Mouse (Mus musculus) liver, embryonic 14.5 days (tissue): ENCODE results near the gene Lypd5. TPM values are rescaled to one million over a fixed set of nuclear protein-coding genes. Genes with fewer than 3 reads are reported as not detected.

ENCODE experiments used
- ATAC-seq: fragments of 200-750 bp; cut with Nextera tagmentation; 2 replicates; pipeline ENCODE4 v1.8.0; 2017; ENCODE audit warnings: moderate number of reproducible peaks, mild to moderate bottlenecking, moderate library complexity; ENCODE audit not compliant: insufficient read depth
- DNase-seq, 3 experiments: peaks; one replicate each; pipeline ENCODE4 v3.0.0-alpha.2; 2012 to 2013; ENCODE audit warnings: low read depth in 3 of 3, low spot score in 3 of 3
- H3K27ac ChIP-seq: fragments of 300-500 bp; sonication (generic); 2 replicates; pipeline ENCODE4 v1.5.1; 2014; ENCODE audit warnings: moderate library complexity, mild to moderate bottlenecking, control low read depth, inconsistent platforms
- H3K27me3 ChIP-seq: fragments of 300-500 bp; sonication (generic); 2 replicates; pipeline ENCODE4 v1.6.1; 2014; ENCODE audit warnings: mild to moderate bottlenecking, low read length, moderate library complexity; ENCODE audit not compliant: control insufficient read depth, insufficient read depth
- H3K36me3 ChIP-seq: fragments of 300-500 bp; sonication (generic); replicated peaks from 2 replicates; pipeline ENCODE4 v1.6.1; 2014; ENCODE audit warnings: low read depth; ENCODE audit not compliant: control insufficient read depth, insufficient read depth
- H3K4me1 ChIP-seq, 2 experiments: fragments of 200-500 bp in 1 of 2; fragments of 300-500 bp in 1 of 2; sonication (generic) in 1 of 2; replicated peaks; 2 replicates each; pipeline ENCODE4 v1.6.1; 2012 to 2014; ENCODE audit warnings: antibody characterized with exemption in 1 of 2, inconsistent platforms in 1 of 2, low read length in 1 of 2; ENCODE audit not compliant: control insufficient read depth in 2 of 2, insufficient read depth in 2 of 2
- H3K4me2 ChIP-seq: fragments of 300-500 bp; sonication (generic); 2 replicates; pipeline ENCODE4 v1.6.1; 2014; ENCODE audit warnings: low read depth, mild to moderate bottlenecking, control low read depth, moderate library complexity
- H3K4me3 ChIP-seq, 2 experiments: fragments of 200-500 bp in 1 of 2; fragments of 300-500 bp in 1 of 2; sonication (generic) in 1 of 2; 2 replicates each; pipeline ENCODE4 v1.5.1; 2012 to 2014; ENCODE audit warnings: low read depth in 2 of 2, low read length in 2 of 2, mild to moderate bottlenecking in 2 of 2, control low read depth in 1 of 2, inconsistent platforms in 1 of 2, moderate library complexity in 1 of 2; ENCODE audit not compliant: insufficient read depth in 1 of 2
- H3K9ac ChIP-seq: fragments of 300-500 bp; sonication (generic); replicated peaks from 2 replicates; pipeline ENCODE4 v1.6.1; 2014; ENCODE audit warnings: mild to moderate bottlenecking, control low read depth, moderate library complexity
- H3K9me3 ChIP-seq: fragments of 300-500 bp; sonication (generic); 2 replicates; pipeline ENCODE4 v1.6.1; 2016; ENCODE audit warnings: low read length, mixed read lengths; ENCODE audit not compliant: control insufficient read depth
- CTCF ChIP-seq: IDR thresholded peaks from 2 replicates; pipeline ENCODE4 v1.5.1; 2016; ENCODE audit warnings: antibody characterized with exemption, low read depth, control low read depth
- EP300 ChIP-seq: IDR thresholded peaks from 2 replicates; pipeline ENCODE4 v1.6.1; 2016; ENCODE audit warnings: antibody characterized with exemption, low read depth
- WGBS: fragments of 180-500 bp; shearing (Covaris S2); extraction: QIAGEN DNeasy Blood & Tissue Kit; methylation state at CpG from one replicate; pipeline ENCODE4 v1.1.7; 2014; ENCODE audit not compliant: insufficient replicate concordance; 5-methylcytosine and 5-hydroxymethylcytosine counted together
- polyA plus RNA-seq, 2 experiments: library from polyadenylated mRNA; depleted of rRNA in 1 of 2; stranded (reverse) in 1 of 2; unstranded in 1 of 2; fragments of >200 nt; fragmentation: Nextera tagmentation in 1 of 2; extraction: Ambion mirVana in 1 of 2; gene quantifications; 2 replicates each; pipeline versions ENCODE4 v1.2.1 to v1.2.3; 2012 to 2014

Lypd5 gene
- polyA plus RNA-seq, 2 experiments, result not detected

DNA sequence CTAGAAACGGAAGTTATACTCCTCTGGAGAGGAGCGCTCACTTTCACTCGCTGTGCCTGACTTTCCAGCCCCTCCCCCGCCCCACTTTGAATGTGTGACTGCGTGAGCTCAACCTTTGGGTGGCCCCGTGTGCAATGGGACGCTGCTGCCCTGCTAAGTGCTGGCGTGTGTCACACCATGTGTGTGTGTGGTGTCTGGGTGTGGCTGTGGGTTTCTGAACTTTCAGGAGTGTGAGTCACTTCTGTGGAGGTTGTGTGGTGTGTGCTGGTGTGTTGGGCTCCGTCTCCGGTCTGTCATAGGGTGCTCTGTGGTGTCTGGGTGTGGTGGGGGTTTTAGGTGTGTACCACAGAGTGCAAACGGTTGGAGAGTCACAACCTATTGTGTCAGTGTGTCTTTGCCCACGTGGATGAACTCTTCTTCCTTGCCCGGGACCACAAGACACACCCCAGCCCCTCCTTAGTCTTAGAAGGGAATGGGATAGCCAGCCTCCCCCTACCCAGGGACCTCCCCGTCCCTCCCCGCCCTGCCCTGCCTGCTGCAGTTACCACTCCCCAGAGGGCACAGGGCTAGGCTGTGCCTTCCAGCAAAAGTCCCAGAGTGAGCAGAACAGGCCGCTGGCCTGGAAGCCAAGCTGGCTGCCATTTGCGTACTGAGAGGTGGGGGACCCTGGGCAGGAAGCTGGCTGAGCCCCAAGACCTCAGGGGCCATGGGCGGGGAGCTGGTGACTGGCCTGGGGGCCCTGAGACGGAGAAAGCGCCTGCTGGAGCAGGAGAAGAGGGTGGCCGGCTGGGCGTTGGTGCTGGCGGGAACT, 20.9 kb downstream of the Lypd5 start, which contains the start of gene Kcnn4:
Gene Kcnn4, plus strand, starts transcription at position 533 of the 811 bp plus-strand sequence.
- peak within 1 kb of the TSS; percentile 100 for H3K27ac ChIP-seq
- H3K36me3 ChIP-seq, result peaks cover 27% of the 10 kb centered on the region
- TF ChIP-seq EP300 (peak; percentile 44), CTCF (no peak)
- H3K9me3 ChIP-seq, result no peaks in the 10 kb centered on the region
- H3K4me2 ChIP-seq, result peak within 1 kb of the TSS; percentile 100
- DNase-seq, result peak in 1 of 3 experiments; percentile 59
- peak within 1 kb of the TSS; percentile 77 to 88 for H3K4me3 ChIP-seq
- H3K27me3 ChIP-seq, result no peaks in the 10 kb centered on the region
- 6% methylated on average over 23 of the region's 23 CpGs for WGBS
- ATAC-seq, result peak; percentile 61
- peaks cover 56 to 65% of the 10 kb centered on the region in 2 experiments for H3K4me1 ChIP-seq
- peak within 1 kb of the TSS; percentile 100 for H3K9ac ChIP-seq

DNA sequence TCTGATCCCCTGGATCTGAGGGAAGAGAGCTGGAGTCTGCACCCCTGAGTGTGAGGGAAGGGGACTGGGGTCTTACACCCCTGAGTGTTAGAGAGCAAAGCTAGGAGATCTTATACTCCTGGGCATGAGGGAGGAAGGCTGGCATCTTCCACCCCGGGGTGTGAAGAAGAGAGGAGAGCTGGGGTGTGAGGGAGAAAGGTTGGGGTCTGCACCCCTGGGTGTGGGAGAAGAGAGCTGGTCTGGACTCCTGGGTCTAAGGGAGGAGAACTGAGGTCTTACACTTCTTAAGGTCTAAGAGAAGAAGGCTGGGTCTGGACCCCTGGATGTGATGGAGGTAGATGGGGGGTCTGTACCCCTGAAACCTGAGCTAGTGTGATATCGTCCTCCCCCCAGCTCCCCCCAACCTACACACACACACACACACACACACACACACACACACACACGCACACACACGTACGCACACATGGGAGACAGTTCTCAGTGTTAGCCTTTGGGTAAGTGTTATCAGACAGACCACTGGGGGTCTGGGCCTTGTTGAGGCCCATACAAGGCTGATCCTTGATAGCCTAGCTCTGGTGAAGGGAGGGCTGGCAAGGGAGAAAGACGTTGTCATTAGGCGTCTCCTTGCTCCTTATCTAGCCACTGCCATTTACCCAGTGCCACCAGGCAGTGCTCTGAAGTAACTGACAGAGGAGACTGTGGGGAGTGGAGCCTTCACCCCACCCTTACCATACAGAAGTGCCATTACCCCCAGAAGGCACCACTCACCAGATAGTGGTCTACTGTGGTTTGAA, 22.2 kb downstream of the Lypd5 start:
- Histone ChIP-seq H3K9ac (peak overlapping the region; percentile 100), H3K9me3 (no peaks in the 10 kb centered on the region), H3K4me1 (peaks cover 56 to 61% of the 10 kb centered on the region in 2 experiments), H3K27me3 (no peaks in the 10 kb centered on the region), H3K27ac (peak overlapping the region; percentile 100), H3K4me2 (peak overlapping the region; percentile 100), H3K4me3 (peak overlapping the region; percentile 77 to 88), H3K36me3 (peaks cover 38% of the 10 kb centered on the region)
- ATAC-seq, result peak; percentile 82
- WGBS, result 14% methylated on average over 7 of the region's 7 CpGs
- TF ChIP-seq CTCF (peak; percentile 41; the same call in 1 of the 2 replicates), EP300 (peak; percentile 81)
- DNase-seq, result peak; percentile 83 to 88 (median 84)

- H3K9me3 ChIP-seq, result no peaks in the 10 kb centered on the region
- TF ChIP-seq CTCF (no peak), EP300 (no peak)
- H3K4me2 ChIP-seq, result peak overlapping the region; percentile 100
- peak; percentile 2; the same call in 1 of the 2 replicates for ATAC-seq
- H3K4me3 ChIP-seq, result peak overlapping the region; percentile 77 to 88
- peak overlapping the region; percentile 100 for H3K9ac ChIP-seq
- peaks cover 44% of the 10 kb centered on the region for H3K36me3 ChIP-seq
- no peak for DNase-seq
- H3K27ac ChIP-seq, result peak overlapping the region; percentile 100
- H3K27me3 ChIP-seq, result no peaks in the 10 kb centered on the region
- peaks cover 58 to 61% of the 10 kb centered on the region in 2 experiments for H3K4me1 ChIP-seq
- WGBS, result 15% methylated on average over 3 of the region's 3 CpGs
Observed at GRCm38 (mm10) chr7:24371809-24372145, 22.8 kb downstream of the Lypd5 start.

GRCm38 (mm10) chr7:24372300-24372699, 23.3 kb downstream of the Lypd5 start:
- H3K9ac ChIP-seq, result peak overlapping the region; percentile 100
- peaks cover 54 to 58% of the 10 kb centered on the region in 2 experiments for H3K4me1 ChIP-seq
- 16% methylated on average over 11 of the region's 11 CpGs for WGBS

More at GRCm38 (mm10) chr7:24372300-24372699, 23.3 kb downstream of the Lypd5 start:
- Histone ChIP-seq H3K27ac (peak overlapping the region; percentile 100), H3K4me2 (peak overlapping the region; percentile 100), H3K4me3 (peak overlapping the region; percentile 77 to 88), H3K9me3 (no peaks in the 10 kb centered on the region), H3K27me3 (no peaks in the 10 kb centered on the region), H3K36me3 (peaks cover 46% of the 10 kb centered on the region)
- peak; percentile 18 for ATAC-seq
- TF ChIP-seq CTCF (no peak), EP300 (no peak)
- DNase-seq, result peak in 1 of 3 experiments; percentile 50
